Mouse (Mus musculus) urinary bladder, adult 18-20 months (tissue): ENCODE results near the gene Cdk17.
A peak's percentile ranks its signal among the peaks of the same experiment; 100 is the strongest.

ENCODE experiments used
- DNase-seq, 2 experiments: peaks; one replicate each; pipeline ENCODE4 v3.0.0; 2022; ENCODE audit warnings: low spot score in 2 of 2, mixed read lengths in 2 of 2

The Cdk17 gene

GRCm38 (mm10) chr10:93168067-93168466, 7.4 kb downstream of the Cdk17 start:
- DNase-seq, result no peak

GRCm38 (mm10) chr10:93171182-93171855, 10.6 kb downstream of the Cdk17 start:
- no peak for DNase-seq

- DNase-seq, result no peak
Observed at GRCm38 (mm10) chr10:93177471-93177870, 16.8 kb downstream of the Cdk17 start.

- no peak for DNase-seq
Observed at GRCm38 (mm10) chr10:93177874-93178273, 17.2 kb downstream of the Cdk17 start.

GRCm38 (mm10) chr10:93178662-93179061, 18.0 kb downstream of the Cdk17 start:
- DNase-seq, result no peak

GRCm38 (mm10) chr10:93179669-93180460, 19.2 kb downstream of the Cdk17 start:
- no peak for DNase-seq

- no peak for DNase-seq
Observed at GRCm38 (mm10) chr10:93184351-93184976, 23.8 kb downstream of the Cdk17 start.

- no peak for DNase-seq
Observed at GRCm38 (mm10) chr10:93188440-93188999, 27.8 kb downstream of the Cdk17 start.

GRCm38 (mm10) chr10:93190475-93191262, 30.0 kb downstream of the Cdk17 start:
- DNase-seq, result no peak

GRCm38 (mm10) chr10:93197092-93197491, 36.4 kb downstream of the Cdk17 start:
- no peak for DNase-seq

GRCm38 (mm10) chr10:93198958-93199357, 38.3 kb downstream of the Cdk17 start:
- DNase-seq, result no peak

- no peak for DNase-seq
Observed at GRCm38 (mm10) chr10:93201846-93202458, 41.3 kb downstream of the Cdk17 start.

GRCm38 (mm10) chr10:93205287-93205956, 44.7 kb downstream of the Cdk17 start:
- DNase-seq, result no peak

- no peak for DNase-seq
Observed at GRCm38 (mm10) chr10:93207176-93207575, 46.5 kb downstream of the Cdk17 start.

GRCm38 (mm10) chr10:93212699-93213098, 52.0 kb downstream of the Cdk17 start:
- DNase-seq, result no peak

- peak; percentile 37 to 58 for DNase-seq
Observed at GRCm38 (mm10) chr10:93213339-93213738, 52.7 kb downstream of the Cdk17 start.

GRCm38 (mm10) chr10:93214251-93214650, 53.6 kb downstream of the Cdk17 start:
- DNase-seq, result no peak

- DNase-seq, result no peak
Observed at GRCm38 (mm10) chr10:93215051-93215763, 54.5 kb downstream of the Cdk17 start.

GRCm38 (mm10) chr10:93225751-93226150, 65.1 kb downstream of the Cdk17 start:
- DNase-seq, result no peak

GRCm38 (mm10) chr10:93227921-93228320, 67.2 kb downstream of the Cdk17 start:
- no peak for DNase-seq
